Mouse (Mus musculus) MEL (cell line): ENCODE measurements at regions not wholly inside any gene's neighbourhood (a gene's known extent, or its start where the extent isn't known, plus 50 kb on each side); places are given as distances from the start of the nearest gene placed in this dataset.

Experiments
- DNase-seq: peaks from one replicate; pipeline ENCODE4 v3.0.0; 2011; ENCODE audit warnings: low read depth, low spot score
- H3K27ac ChIP-seq: 2 replicates; pipeline ENCODE4 v1.5.1; 2012; ENCODE audit warnings: low read depth, mild to moderate bottlenecking, control low read depth, low read length, moderate library complexity; ENCODE audit not compliant: control insufficient read depth
- H3K27me3 ChIP-seq, 2 experiments: fragments of 150-350 bp in 1 of 2; sonication (generic) in 1 of 2; 2 replicates each; pipeline ENCODE4 v1.6.1; 2012; ENCODE audit warnings: low read length in 2 of 2, mild to moderate bottlenecking in 2 of 2, improper control_type of control experiment in 1 of 2, moderate library complexity in 1 of 2; ENCODE audit not compliant: insufficient read depth in 2 of 2, control insufficient read depth in 1 of 2
- H3K36me3 ChIP-seq, 2 experiments: 2 replicates each; pipeline ENCODE4 v1.6.1; 2012 to 2014; ENCODE audit warnings: low read length in 2 of 2, improper control_type of control experiment in 1 of 2, inconsistent platforms in 1 of 2, mild to moderate bottlenecking in 1 of 2; ENCODE audit not compliant: insufficient read depth in 2 of 2, control insufficient read depth in 1 of 2
- H3K4me1 ChIP-seq, 2 experiments: fragments of 150-350 bp in 1 of 2; sonication (generic) in 1 of 2; 2 replicates each; pipeline ENCODE4 v1.6.1; 2012; ENCODE audit warnings: low read length in 2 of 2, improper control_type of control experiment in 1 of 2, mild to moderate bottlenecking in 1 of 2; ENCODE audit not compliant: insufficient read depth in 2 of 2, control insufficient read depth in 1 of 2
- H3K4me3 ChIP-seq, 2 experiments: fragments of 150-350 bp in 1 of 2; sonication (generic) in 1 of 2; 2 replicates each; pipeline ENCODE4 v1.5.1; 2012; ENCODE audit warnings: low read depth in 2 of 2, low read length in 2 of 2, mild to moderate bottlenecking in 2 of 2, moderate library complexity in 2 of 2, control low read depth in 1 of 2, improper control_type of control experiment in 1 of 2; ENCODE audit not compliant: control insufficient read depth in 1 of 2, insufficient read depth in 1 of 2
- H3K79me2 ChIP-seq: 2 replicates; pipeline ENCODE4 v1.6.1; 2012; ENCODE audit warnings: mild to moderate bottlenecking, low read length, moderate library complexity; ENCODE audit not compliant: control insufficient read depth, poor library complexity, insufficient read depth
- H3K9ac ChIP-seq: 2 replicates; pipeline ENCODE4 v1.6.1; 2012; ENCODE audit warnings: low read depth, mild to moderate bottlenecking, control low read depth, low read length, moderate library complexity; ENCODE audit not compliant: control insufficient read depth, poor library complexity, severe bottlenecking
- H3K9me3 ChIP-seq: fragments of 150-350 bp; sonication (generic); replicated peaks from 2 replicates; pipeline ENCODE4 v1.6.1; 2012; ENCODE audit warnings: mild to moderate bottlenecking, low read length, improper control_type of control experiment, moderate library complexity; ENCODE audit not compliant: insufficient read depth
- CHD1 ChIP-seq: IDR thresholded peaks from 2 replicates; pipeline ENCODE4 v1.6.1; 2012; ENCODE audit warnings: low read depth, mild to moderate bottlenecking, inconsistent platforms, low read length, improper control_type of control experiment
- CHD2 ChIP-seq: IDR thresholded peaks from 2 replicates; pipeline ENCODE4 v1.6.1; 2011; ENCODE audit warnings: low read length, improper control_type of control experiment
- ELF1 ChIP-seq: IDR thresholded peaks from 2 replicates; pipeline ENCODE4 v1.6.1; 2014; ENCODE audit warnings: low read depth, mild to moderate bottlenecking, inconsistent platforms, low read length, improper control_type of control experiment, moderate library complexity
- EP300 ChIP-seq, 2 experiments: IDR thresholded peaks; 2 replicates each; pipeline ENCODE4 v1.6.1; 2011; ENCODE audit warnings: improper control_type of control experiment in 2 of 2, low read length in 2 of 2, low read depth in 1 of 2, mild to moderate bottlenecking in 1 of 2
- GATA1 ChIP-seq: IDR thresholded peaks from 2 replicates; pipeline ENCODE4 v1.6.1; 2011; ENCODE audit warnings: low read depth, low read length, improper control_type of control experiment
- JUND ChIP-seq: IDR thresholded peaks from 2 replicates; pipeline ENCODE4 v1.6.1; 2011; ENCODE audit warnings: low read depth, mild to moderate bottlenecking, improper control_type of control experiment, low read length
- MAFK ChIP-seq: IDR thresholded peaks from 2 replicates; pipeline ENCODE4 v1.6.1; 2011; ENCODE audit warnings: low read depth, mild to moderate bottlenecking, low read length, improper control_type of control experiment, borderline replicate concordance
- MYC ChIP-seq: IDR thresholded peaks from 2 replicates; pipeline ENCODE4 v1.6.1; 2011; ENCODE audit warnings: low read depth, mild to moderate bottlenecking, low read length, improper control_type of control experiment, moderate library complexity
- NELFE ChIP-seq: IDR thresholded peaks from 2 replicates; pipeline ENCODE4 v1.6.1; 2011; ENCODE audit warnings: low read depth, low read length, improper control_type of control experiment
- NRF1 ChIP-seq: IDR thresholded peaks from 2 replicates; pipeline ENCODE4 v1.6.1; 2014; ENCODE audit warnings: low read depth, mild to moderate bottlenecking, inconsistent platforms, low read length, improper control_type of control experiment, moderate library complexity; ENCODE audit not compliant: poor library complexity, insufficient read depth, severe bottlenecking
- POLR2AphosphoS2 ChIP-seq: IDR thresholded peaks from 2 replicates; pipeline ENCODE4 v1.6.1; 2011; ENCODE audit warnings: low read length, improper control_type of control experiment
- SMC3 ChIP-seq: IDR thresholded peaks from 2 replicates; pipeline ENCODE4 v1.6.1; 2011; ENCODE audit warnings: low read depth, low read length, improper control_type of control experiment
- TBP ChIP-seq: IDR thresholded peaks from 2 replicates; pipeline ENCODE4 v1.8.0; 2011; ENCODE audit warnings: low read depth, low read length, improper control_type of control experiment
- TCF12 ChIP-seq: IDR thresholded peaks from 2 replicates; pipeline ENCODE4 v1.6.1; 2014; ENCODE audit warnings: low read depth, mild to moderate bottlenecking, inconsistent platforms, low read length, improper control_type of control experiment, moderate library complexity
- UBTF ChIP-seq: IDR thresholded peaks from 2 replicates; pipeline ENCODE4 v1.6.1; 2012; ENCODE audit warnings: low read depth, mild to moderate bottlenecking, inconsistent platforms, low read length, improper control_type of control experiment, moderate library complexity, borderline replicate concordance; ENCODE audit not compliant: insufficient read depth
- USF1 ChIP-seq: IDR thresholded peaks from 2 replicates; pipeline ENCODE4 v1.6.1; 2014; ENCODE audit warnings: low read depth, mild to moderate bottlenecking, inconsistent platforms, low read length, improper control_type of control experiment, moderate library complexity

- H3K4me3 ChIP-seq: no peak overlapping the region
- no peak overlapping the region for H3K9ac ChIP-seq
- H3K36me3 ChIP-seq: peaks cover 0 to 15% of the 10 kb centered on the region in 2 experiments; a peak in 2 of 4 replicates
- H3K4me1 ChIP-seq: peaks cover 5 to 12% of the 10 kb centered on the region in 2 experiments
- no peak for TF ChIP-seq MAFK
- no peak for TF ChIP-seq POLR2AphosphoS2
- TF ChIP-seq UBTF: no peak
- TF ChIP-seq TBP: no peak
- no peak for TF ChIP-seq MYC
- no peak for TF ChIP-seq USF1
- TF ChIP-seq CHD2: no peak
- TF ChIP-seq TCF12: no peak
- no peak for TF ChIP-seq CHD1
- no peak for TF ChIP-seq SMC3
- no peak for TF ChIP-seq JUND
- DNase-seq: no peak
- no peaks in the 10 kb centered on the region for H3K27me3 ChIP-seq
- H3K9me3 ChIP-seq: no peaks in the 10 kb centered on the region
- no peak overlapping the region; the same call in 1 of the 2 replicates for H3K27ac ChIP-seq
- no peaks in the 10 kb centered on the region for H3K79me2 ChIP-seq
Observed at GRCm38 (mm10) chr13:83045970-83046369, 457.9 kb upstream of the Mef2c start.

GRCm38 (mm10) chr13:83046571-83047123 lies 457.2 kb upstream of the Mef2c start:
- no peak overlapping the region for H3K4me3 ChIP-seq
- DNase-seq: peak; percentile 43
- no peak for TF ChIP-seq NRF1
- TF ChIP-seq NELFE: no peak
- 0 out of 4 replicates have a peak, but pooled peaks of 1 of the 2 experiments have one; percentile 12 for TF ChIP-seq EP300 (IDR thresholded peaks at IDR 0.05; ENCODE audit: low read depth in 1 of 2, low read length in 2 of 2)
- TF ChIP-seq GATA1: peak; percentile 49
- peaks cover 0 to 15% of the 10 kb centered on the region in 2 experiments; a peak in 2 of 4 replicates for H3K36me3 ChIP-seq
- no peaks in the 10 kb centered on the region for H3K79me2 ChIP-seq
- H3K4me1 ChIP-seq: peaks cover 5 to 12% of the 10 kb centered on the region in 2 experiments
- no peaks in the 10 kb centered on the region for H3K9me3 ChIP-seq
- H3K9ac ChIP-seq: no peak overlapping the region
- H3K27me3 ChIP-seq: no peaks in the 10 kb centered on the region
- H3K27ac ChIP-seq: no peak overlapping the region

GRCm38 (mm10) chr13:83055865-83056264 lies 448.0 kb upstream of the Mef2c start:
- no peak for DNase-seq
- no peaks in the 10 kb centered on the region for H3K79me2 ChIP-seq
- TF ChIP-seq ELF1 (no peak), CHD1 (no peak), JUND (no peak)
- TF ChIP-seq, all 39 proteins: peak for 0
- Histone ChIP-seq H3K9me3 (no peaks in the 10 kb centered on the region), H3K4me3 (no peak overlapping the region), H3K27me3 (no peaks in the 10 kb centered on the region), H3K4me1 (no peaks in the 10 kb centered on the region), H3K27ac (no peak overlapping the region), H3K9ac (no peak overlapping the region), H3K36me3 (peaks cover 0 to 3% of the 10 kb centered on the region in 2 experiments; a peak in 2 of 4 replicates)
